Mouse (Mus musculus) liver, embryonic 14.5 days (tissue): ENCODE measurements around the gene Selenov.

Source experiments
- CTCF ChIP-seq: IDR thresholded peaks from 2 replicates; pipeline ENCODE4 v1.5.1; 2016; ENCODE audit warnings: antibody characterized with exemption, low read depth, control low read depth
- EP300 ChIP-seq: IDR thresholded peaks from 2 replicates; pipeline ENCODE4 v1.6.1; 2016; ENCODE audit warnings: antibody characterized with exemption, low read depth

GRCm38 (mm10) chr7:28306216-28306615, 15.2 kb upstream of the Selenov start:
- TF ChIP-seq CTCF (no peak), EP300 (no peak)
